17 mouse cellular contexts compared by ENCODE assay signal in the genomic region with DNA sequence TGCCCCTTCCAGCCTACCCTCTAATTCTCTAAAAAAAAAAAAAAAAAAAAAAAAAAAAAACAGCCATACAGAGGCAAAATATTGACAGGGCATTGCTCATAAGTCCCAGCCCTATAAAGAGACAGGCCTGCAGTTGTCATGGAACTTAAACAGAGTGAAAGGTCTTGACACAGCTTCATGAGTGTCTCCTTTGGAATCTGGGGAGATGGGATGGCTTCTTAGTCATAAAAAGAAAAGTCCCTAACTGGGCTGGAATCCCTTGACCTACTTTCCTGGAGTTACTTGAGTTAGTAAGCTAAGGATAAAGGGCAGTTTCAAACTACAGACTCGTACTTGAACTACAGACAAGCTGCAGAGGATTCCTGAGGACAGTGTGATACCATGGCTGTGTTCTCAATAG.
"Had no signal": no experiment of that assay in that cellular context is flagged by ENCODE, and none has a peak within 500 bp of the region (broad histone marks: within the 10 kb centered on the region; RNA-seq: fewer than 3 reads in every experiment).

No protein-coding gene starts in this region.

- ATAC-seq: lung, postnatal 0 days; midbrain, embryonic 13.5 days; midbrain, embryonic 15.5 days had no signal

- H3K36me3 ChIP-seq: lung, embryonic 15.5 days; midbrain, embryonic 13.5 days; midbrain, embryonic 15.5 days; neural tube, embryonic 12.5 days; stomach, embryonic 15.5 days had no signal

- DNase-seq: lung, adult 2 months; lung, postnatal 14 days; lung, postnatal 36 days; right cerebral cortex, postnatal 14 days; thymus, adult 2 months; thymus, postnatal 25 days; thymus, postnatal 4 days had no signal

- H3K9me3 ChIP-seq: lung, embryonic 15.5 days; megakaryocyte, embryonic 14.5 days; midbrain, embryonic 13.5 days; midbrain, embryonic 15.5 days; neural tube, embryonic 12.5 days; stomach, embryonic 15.5 days had no signal

- H3K9ac ChIP-seq: lung, embryonic 15.5 days; midbrain, embryonic 13.5 days; midbrain, embryonic 15.5 days; neural tube, embryonic 12.5 days; stomach, embryonic 15.5 days had no signal

- H3K4me3 ChIP-seq: lung, embryonic 15.5 days; megakaryocyte, embryonic 14.5 days; midbrain, embryonic 13.5 days; midbrain, embryonic 15.5 days; neural tube, embryonic 12.5 days; stomach, embryonic 15.5 days had no signal

- H3K27me3 ChIP-seq: lung, embryonic 15.5 days; megakaryocyte, embryonic 14.5 days; midbrain, embryonic 13.5 days; midbrain, embryonic 15.5 days; neural tube, embryonic 12.5 days; stomach, embryonic 15.5 days had no signal

- H3K4me1 ChIP-seq: lung, embryonic 15.5 days; megakaryocyte, embryonic 14.5 days; midbrain, embryonic 13.5 days; midbrain, embryonic 15.5 days; neural tube, embryonic 12.5 days; stomach, embryonic 15.5 days had no signal

- H3K27ac ChIP-seq: lung, embryonic 15.5 days; macrophage; midbrain, embryonic 13.5 days; midbrain, embryonic 15.5 days; neural tube, embryonic 12.5 days; stomach, embryonic 15.5 days; stomach, postnatal 0 days had no signal

- H3K4me2 ChIP-seq: lung, embryonic 15.5 days; midbrain, embryonic 11.5 days; midbrain, embryonic 13.5 days; midbrain, embryonic 15.5 days; neural tube, embryonic 12.5 days; stomach, embryonic 15.5 days had no signal
